Mouse (Mus musculus) liver, adult 2 months (tissue): ENCODE measurements around the gene Rab30. TPM values are rescaled to one million over a fixed set of nuclear protein-coding genes. Genes with fewer than 3 reads are reported as not detected.
A peak's percentile ranks its signal among the peaks of the same experiment; 100 is the strongest.

Source experiments
- DNase-seq: peaks from one replicate; pipeline ENCODE4 v3.0.0-alpha.2; 2011; ENCODE audit warnings: low read depth, low spot score; ENCODE audit errors: extremely low read depth
- H3K27ac ChIP-seq: fragments of 200-500 bp; replicated peaks from 2 replicates; pipeline ENCODE4 v1.5.1; 2012; ENCODE audit warnings: low read depth, mild to moderate bottlenecking, control low read depth, inconsistent platforms, low read length; ENCODE audit not compliant: insufficient read depth
- H3K27me3 ChIP-seq: fragments of 200-500 bp; 2 replicates; pipeline ENCODE4 v1.6.1; 2012; ENCODE audit warnings: mild to moderate bottlenecking, moderate library complexity, low read length, inconsistent platforms; ENCODE audit not compliant: control insufficient read depth, insufficient read depth
- H3K36me3 ChIP-seq: fragments of 200-500 bp; 2 replicates; pipeline ENCODE4 v1.6.1; 2012; ENCODE audit warnings: low read length, inconsistent platforms; ENCODE audit not compliant: control insufficient read depth, insufficient read depth
- H3K4me1 ChIP-seq: fragments of 200-500 bp; 2 replicates; pipeline ENCODE4 v1.6.1; 2011; ENCODE audit warnings: low read length; ENCODE audit not compliant: control insufficient read depth, insufficient read depth
- H3K4me3 ChIP-seq: fragments of 200-500 bp; 2 replicates; pipeline ENCODE4 v1.5.1; 2011; ENCODE audit warnings: low read depth, mild to moderate bottlenecking, control low read depth, low read length, moderate library complexity; ENCODE audit not compliant: insufficient read depth
- H3K79me2 ChIP-seq: fragments of 200-500 bp; 2 replicates; pipeline ENCODE4 v1.6.1; 2012; ENCODE audit warnings: inconsistent platforms, mild to moderate bottlenecking, low read length, moderate library complexity; ENCODE audit not compliant: control insufficient read depth, insufficient read depth
- H3K9ac ChIP-seq: fragments of 200-500 bp; 2 replicates; pipeline ENCODE4 v1.6.1; 2012; ENCODE audit warnings: low read depth, mild to moderate bottlenecking, control low read depth, inconsistent platforms, low read length
- CTCF ChIP-seq: fragments of 200-500 bp; IDR thresholded peaks from 2 replicates; pipeline ENCODE4 v1.5.1; 2011; ENCODE audit warnings: low read depth, low read length, control low read depth
- POLR2A ChIP-seq: fragments of 200-500 bp; IDR thresholded peaks from 2 replicates; pipeline ENCODE4 v1.6.1; 2011; ENCODE audit warnings: low read length, control low read depth; ENCODE audit not compliant: insufficient read depth; ENCODE audit errors: extremely low read depth
- WGBS: fragments of 180-500 bp; shearing (Covaris S2); methylation state at CpG from one replicate; pipeline ENCODE4 v1.1.7; 2018; 5-methylcytosine and 5-hydroxymethylcytosine counted together
- polyA plus RNA-seq: library from polyadenylated mRNA; depleted of rRNA; stranded (reverse); fragments of >200 nt; gene quantifications from 2 replicates; pipeline ENCODE4 v1.2.3, GENCODE M21; 2012; rRNA removed
- total RNA-seq: library from RNA; depleted of rRNA; stranded (reverse); fragments of >200 nt; gene quantifications from 2 replicates; pipeline ENCODE4 v1.2.3, GENCODE M21; 2014; rRNA removed

The Rab30 gene
- total RNA-seq (11.5 and 12.1 TPM in 2 replicates), polyA plus RNA-seq (2.9 and 4.5 TPM in 2 replicates)

- TF ChIP-seq POLR2A (peak; percentile 79), CTCF (no peak)
- Histone ChIP-seq H3K4me3 (peak within 1 kb of the TSS; percentile 92), H3K27ac (peak within 1 kb of the TSS; percentile 89), H3K4me1 (peaks cover 12% of the 10 kb centered on the region), H3K9ac (peak within 1 kb of the TSS; percentile 93), H3K79me2 (peaks cover 12% of the 10 kb centered on the region; the same call in 1 of the 2 replicates), H3K27me3 (no peaks in the 10 kb centered on the region), H3K36me3 (peaks cover 20% of the 10 kb centered on the region)
- WGBS = under 1% methylated on average over 38 of the region's 38 CpGs
- DNase-seq = peak; percentile 99
Observed at GRCm38 (mm10) chr7:92741152-92741860, at the start of gene Rab30. TSS of gene Rab30 (plus strand) at chr7:92741603.

- H3K27me3 ChIP-seq = no peaks in the 10 kb centered on the region
- H3K4me3 ChIP-seq = no peak overlapping the region
- no peaks in the 10 kb centered on the region for H3K4me1 ChIP-seq
- no peaks in the 10 kb centered on the region for H3K79me2 ChIP-seq
- H3K27ac ChIP-seq = no peak overlapping the region
- DNase-seq = peak; percentile 40
- H3K36me3 ChIP-seq = no peaks in the 10 kb centered on the region
- 94% methylated on average over 3 of the region's 3 CpGs for WGBS
- H3K9ac ChIP-seq = no peak overlapping the region
- no peak for TF ChIP-seq POLR2A
Observed at GRCm38 (mm10) chr7:92696395-92696794, 45.0 kb upstream of the Rab30 start.

- no peaks in the 10 kb centered on the region for H3K4me1 ChIP-seq
- H3K27ac ChIP-seq = no peak overlapping the region
- H3K9ac ChIP-seq = no peak overlapping the region
- H3K36me3 ChIP-seq = no peaks in the 10 kb centered on the region
- TF ChIP-seq CTCF = no peak
- no peak for TF ChIP-seq POLR2A
- no peaks in the 10 kb centered on the region for H3K79me2 ChIP-seq
- no peaks in the 10 kb centered on the region for H3K27me3 ChIP-seq
- no peak overlapping the region for H3K4me3 ChIP-seq
- DNase-seq = no peak
- 72% methylated on average over 5 of the region's 5 CpGs for WGBS
Observed at GRCm38 (mm10) chr7:92698770-92699169, 42.6 kb upstream of the Rab30 start.

GRCm38 (mm10) chr7:92703661-92704060 is 37.7 kb upstream of the Rab30 start:
- Histone ChIP-seq H3K27me3 (no peaks in the 10 kb centered on the region), H3K27ac (no peak overlapping the region), H3K36me3 (no peaks in the 10 kb centered on the region), H3K79me2 (no peaks in the 10 kb centered on the region), H3K4me3 (no peak overlapping the region), H3K9ac (no peak overlapping the region), H3K4me1 (0 out of 2 replicates have a peak, but pooled peaks cover 3% of the 10 kb centered on the region)
- no peak for TF ChIP-seq CTCF
- DNase-seq = no peak
- 90% methylated on average over 1 of the region's 1 CpGs for WGBS

- no peak overlapping the region for H3K9ac ChIP-seq
- H3K27ac ChIP-seq = no peak overlapping the region
- H3K4me1 ChIP-seq = 0 out of 2 replicates have a peak, but pooled peaks cover 3% of the 10 kb centered on the region
- no peak for DNase-seq
- H3K36me3 ChIP-seq = no peaks in the 10 kb centered on the region
- TF ChIP-seq POLR2A (no peak), CTCF (no peak)
- H3K79me2 ChIP-seq = no peaks in the 10 kb centered on the region
- no peak overlapping the region for H3K4me3 ChIP-seq
- 70% methylated on average over 2 of the region's 2 CpGs for WGBS
- no peaks in the 10 kb centered on the region for H3K27me3 ChIP-seq
Observed at GRCm38 (mm10) chr7:92705534-92705933, 35.9 kb upstream of the Rab30 start.

GRCm38 (mm10) chr7:92706711-92707110 is 34.7 kb upstream of the Rab30 start:
- 79% methylated on average over 12 of the region's 12 CpGs for WGBS
- H3K9ac ChIP-seq = no peak overlapping the region

More at GRCm38 (mm10) chr7:92706711-92707110, 34.7 kb upstream of the Rab30 start:
- H3K27ac ChIP-seq = no peak overlapping the region
- H3K4me3 ChIP-seq = no peak overlapping the region; the same call in 1 of the 2 replicates
- no peaks in the 10 kb centered on the region for H3K27me3 ChIP-seq
- H3K36me3 ChIP-seq = no peaks in the 10 kb centered on the region
- 0 out of 2 replicates have a peak, but pooled peaks cover 3% of the 10 kb centered on the region for H3K4me1 ChIP-seq
- no peak for TF ChIP-seq CTCF
- H3K79me2 ChIP-seq = no peaks in the 10 kb centered on the region
- no peak for DNase-seq
